Mouse (Mus musculus) liver, adult 2 months (tissue): ENCODE results near the gene Enkd1.

ENCODE experiments used
- CTCF ChIP-seq: fragments of 200-500 bp; IDR thresholded peaks from 2 replicates; pipeline ENCODE4 v1.5.1; 2011; ENCODE audit warnings: low read depth, low read length, control low read depth
- POLR2A ChIP-seq: fragments of 200-500 bp; IDR thresholded peaks from 2 replicates; pipeline ENCODE4 v1.6.1; 2011; ENCODE audit warnings: low read length, control low read depth; ENCODE audit not compliant: insufficient read depth; ENCODE audit errors: extremely low read depth

DNA sequence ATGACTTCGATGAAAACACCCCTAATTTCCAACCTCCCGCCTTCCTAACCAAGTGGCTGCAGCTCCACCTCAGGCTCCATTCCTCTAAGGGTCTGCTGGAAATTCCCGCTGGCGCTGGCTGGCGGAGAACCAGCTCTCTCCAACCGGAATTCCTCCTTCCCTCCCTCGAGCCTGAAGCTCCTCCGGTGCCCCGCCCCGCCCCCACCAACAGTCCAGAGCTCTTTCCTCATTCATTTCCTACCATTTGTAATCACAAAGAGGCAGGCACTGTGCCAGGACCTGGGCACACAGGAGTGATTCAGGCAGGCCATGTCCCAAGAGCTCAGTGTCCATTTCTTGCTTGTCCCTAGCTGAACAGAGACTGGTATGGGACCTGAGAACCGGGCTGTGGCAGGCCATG, 42.6 kb upstream of the Enkd1 start:
- TF ChIP-seq CTCF (no peak), POLR2A (no peak)
